Mouse (Mus musculus) lung, postnatal 0 days (tissue): ENCODE measurements at regions not wholly inside any gene's neighbourhood (a gene's known extent, or its start where the extent isn't known, plus 50 kb on each side); places are given as distances from the start of the nearest gene placed in this dataset.
A peak's percentile ranks its signal among the peaks of the same experiment; 100 is the strongest.

ENCODE experiments used
- ATAC-seq: fragments of 200-750 bp; cut with Nextera tagmentation; 2 replicates; pipeline ENCODE4 v1.8.0; 2017; ENCODE audit warnings: moderate library complexity
- DNase-seq: peaks from one replicate; pipeline ENCODE4 v3.0.0-alpha.2; 2016; ENCODE audit warnings: low spot score
- H3K27ac ChIP-seq: fragments of 300-500 bp; sonication (generic); 2 replicates; pipeline ENCODE4 v1.5.1; 2014; ENCODE audit warnings: antibody characterized with exemption, mild to moderate bottlenecking, low read length, mixed read lengths
- H3K27me3 ChIP-seq: fragments of 300-500 bp; sonication (generic); replicated peaks from 2 replicates; pipeline ENCODE4 v1.6.1; 2014; ENCODE audit warnings: low read length, mixed read lengths; ENCODE audit not compliant: insufficient read depth
- H3K36me3 ChIP-seq: fragments of 300-500 bp; sonication (generic); 2 replicates; pipeline ENCODE4 v1.6.1; 2014; ENCODE audit warnings: low read length, mixed read lengths; ENCODE audit not compliant: insufficient read depth
- H3K4me1 ChIP-seq: fragments of 300-500 bp; sonication (generic); 2 replicates; pipeline ENCODE4 v1.6.1; 2014; ENCODE audit warnings: antibody characterized with exemption, low read depth, low read length, mixed read lengths; ENCODE audit not compliant: insufficient read depth
- H3K4me2 ChIP-seq: fragments of 300-500 bp; sonication (generic); replicated peaks from 2 replicates; pipeline ENCODE4 v1.6.1; 2014; ENCODE audit warnings: low read depth, mild to moderate bottlenecking, low read length, moderate library complexity, mixed read lengths
- H3K4me3 ChIP-seq: fragments of 300-500 bp; sonication (generic); 2 replicates; pipeline ENCODE4 v1.5.1; 2014; ENCODE audit warnings: low read depth, low read length
- H3K9ac ChIP-seq: fragments of 300-500 bp; sonication (generic); replicated peaks from 2 replicates; pipeline ENCODE4 v1.6.1; 2014; ENCODE audit warnings: low read depth, mild to moderate bottlenecking
- H3K9me3 ChIP-seq: fragments of 300-500 bp; sonication (generic); 2 replicates; pipeline ENCODE4 v1.6.1; 2016; ENCODE audit warnings: low read length, mixed read lengths
- CTCF ChIP-seq: IDR thresholded peaks from 2 replicates; pipeline ENCODE4 v1.5.1; 2016; ENCODE audit warnings: antibody characterized with exemption, mild to moderate bottlenecking
- EP300 ChIP-seq: IDR thresholded peaks from 2 replicates; pipeline ENCODE4 v1.6.1; 2016; ENCODE audit warnings: antibody characterized with exemption, mild to moderate bottlenecking, control low read depth
- WGBS: fragments of 180-500 bp; shearing (Covaris S2); extraction: QIAGEN DNeasy Blood & Tissue Kit; methylation state at CpG from one replicate; pipeline ENCODE4 v1.1.7; 2014; 5-methylcytosine and 5-hydroxymethylcytosine counted together

DNA sequence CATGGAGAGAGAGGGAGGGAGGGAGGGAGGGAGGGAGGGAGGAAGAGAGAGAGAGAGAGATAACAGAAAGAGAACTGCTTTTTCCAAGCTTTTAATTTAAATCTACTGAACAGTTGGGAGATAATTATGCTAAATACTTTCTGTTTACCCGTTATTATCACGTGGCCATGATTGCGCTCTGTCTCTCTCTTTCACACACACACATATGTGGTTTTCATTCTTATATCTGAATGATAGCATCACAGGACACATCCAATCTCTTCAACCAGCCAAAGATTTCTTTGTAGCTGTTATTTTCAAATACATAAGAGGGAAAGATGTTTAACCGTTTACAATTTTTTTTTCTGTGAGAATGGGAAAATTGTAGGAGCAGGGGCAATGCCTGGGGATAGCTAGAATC, 627.1 kb downstream of the Pard3 start:
- H3K27me3 ChIP-seq: no peaks in the 10 kb centered on the region
- no peak overlapping the region for H3K4me3 ChIP-seq
- ATAC-seq (no peak), DNase-seq (no peak)
- no peaks in the 10 kb centered on the region for H3K9me3 ChIP-seq
- TF ChIP-seq CTCF (no peak), EP300 (no peak)
- no peaks in the 10 kb centered on the region for H3K4me1 ChIP-seq
- WGBS: 73% methylated on average over 4 of the region's 4 CpGs
- no peak overlapping the region for H3K4me2 ChIP-seq
- H3K9ac ChIP-seq: no peak overlapping the region
- no peaks in the 10 kb centered on the region for H3K36me3 ChIP-seq
- no peak overlapping the region for H3K27ac ChIP-seq

DNA sequence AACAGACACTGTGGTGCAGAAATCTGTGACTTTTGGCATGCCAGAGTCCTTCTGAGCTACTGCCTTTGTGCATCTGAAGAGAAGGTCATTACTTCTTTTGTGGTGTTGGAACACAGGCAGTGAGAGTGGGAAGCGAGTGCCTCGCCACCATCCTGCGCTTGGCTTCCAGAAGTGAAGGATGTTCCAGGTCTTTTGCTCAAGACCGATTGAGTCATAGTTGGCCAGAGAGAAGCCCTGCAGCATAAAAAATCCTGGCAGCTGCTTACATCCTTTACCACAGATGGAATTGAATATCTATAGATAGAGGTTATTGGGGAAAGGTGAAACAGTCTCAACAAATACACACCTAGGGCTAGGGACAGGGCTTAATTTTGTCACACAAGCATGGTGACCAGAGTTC, 634.7 kb downstream of the Pard3 start:
- Histone ChIP-seq H3K4me1 (no peaks in the 10 kb centered on the region), H3K4me3 (no peak overlapping the region), H3K36me3 (no peaks in the 10 kb centered on the region), H3K4me2 (no peak overlapping the region), H3K9ac (no peak overlapping the region), H3K9me3 (no peaks in the 10 kb centered on the region), H3K27me3 (no peaks in the 10 kb centered on the region), H3K27ac (no peak overlapping the region)
- DNase-seq (peak; percentile 15), ATAC-seq (no peak)
- WGBS: 78% methylated on average over 4 of the region's 4 CpGs
- no peak for TF ChIP-seq EP300
- no peak for TF ChIP-seq CTCF

DNA sequence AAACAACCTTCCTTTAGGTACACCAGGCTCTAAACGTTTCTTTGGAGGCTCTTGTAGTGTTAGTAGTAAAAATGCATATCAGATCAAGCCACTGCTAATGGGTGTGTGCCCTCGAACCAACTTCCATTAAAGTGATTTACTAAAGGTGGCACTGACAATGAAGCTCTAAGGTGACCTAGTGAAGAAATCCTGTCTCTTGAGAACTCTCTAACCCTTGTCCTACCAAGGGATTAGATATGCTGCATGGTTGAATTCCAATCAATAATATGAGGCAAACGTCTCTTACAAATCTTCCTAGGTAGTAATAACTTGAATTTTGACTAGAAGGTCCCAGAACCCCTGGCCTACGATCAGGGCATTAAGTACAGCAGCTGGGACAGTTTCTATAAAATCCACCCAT, 640.7 kb downstream of the Pard3 start:
- Histone ChIP-seq H3K4me3 (no peak overlapping the region), H3K9ac (no peak overlapping the region), H3K27ac (no peak overlapping the region), H3K36me3 (no peaks in the 10 kb centered on the region), H3K4me2 (no peak overlapping the region), H3K4me1 (no peaks in the 10 kb centered on the region), H3K27me3 (no peaks in the 10 kb centered on the region), H3K9me3 (no peaks in the 10 kb centered on the region)
- DNase-seq (no peak), ATAC-seq (no peak)
- TF ChIP-seq EP300 (no peak), CTCF (no peak)
- 73% methylated on average over 4 of the region's 4 CpGs for WGBS

DNA sequence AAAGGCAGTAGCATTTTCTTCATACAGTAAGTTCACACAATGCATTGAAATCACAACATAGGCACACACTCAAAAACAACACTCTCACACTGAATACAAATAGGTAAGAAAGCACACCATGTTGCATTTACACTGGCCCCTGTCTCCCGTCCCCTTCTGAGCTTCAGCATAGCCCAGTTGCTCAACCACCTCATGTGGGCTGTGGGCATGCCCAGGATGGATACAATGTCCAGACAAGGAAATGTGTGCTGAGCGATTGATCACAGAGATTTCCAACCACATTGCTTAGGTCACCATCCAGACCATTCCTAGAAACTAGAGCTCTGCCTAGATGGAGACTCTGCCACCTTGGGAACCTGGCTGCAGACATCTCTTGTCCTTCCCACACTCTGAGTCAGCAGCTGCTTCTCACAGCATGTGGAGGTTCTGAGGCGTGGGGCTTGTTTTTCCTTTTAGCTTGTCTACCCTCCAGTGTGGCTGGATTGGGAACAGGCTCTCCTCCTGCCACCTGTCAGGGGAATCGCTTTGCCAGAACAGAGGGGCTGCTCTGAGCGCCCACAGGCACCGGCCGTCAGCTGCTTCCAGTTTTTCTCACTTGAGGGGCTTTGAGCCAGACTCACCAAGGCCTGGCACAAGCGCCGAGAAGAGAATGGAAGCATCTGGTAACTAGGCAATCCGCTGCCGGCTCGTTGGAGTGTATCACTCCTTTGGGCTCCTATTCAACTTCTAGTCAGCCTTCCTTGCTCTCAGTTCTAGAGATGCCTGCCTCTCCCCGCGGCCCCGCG, 642.5 kb downstream of the Pard3 start:
- WGBS: 60% methylated on average over 16 of the region's 16 CpGs
- Histone ChIP-seq H3K36me3 (no peaks in the 10 kb centered on the region), H3K4me1 (no peaks in the 10 kb centered on the region), H3K27ac (no peak overlapping the region), H3K9ac (no peak overlapping the region), H3K9me3 (no peaks in the 10 kb centered on the region), H3K4me3 (no peak overlapping the region), H3K27me3 (no peaks in the 10 kb centered on the region), H3K4me2 (no peak overlapping the region)
- TF ChIP-seq CTCF (no peak), EP300 (no peak)
- ATAC-seq: peak; percentile 46; the same call in 1 of the 2 replicates
- DNase-seq: peak; percentile 46

DNA sequence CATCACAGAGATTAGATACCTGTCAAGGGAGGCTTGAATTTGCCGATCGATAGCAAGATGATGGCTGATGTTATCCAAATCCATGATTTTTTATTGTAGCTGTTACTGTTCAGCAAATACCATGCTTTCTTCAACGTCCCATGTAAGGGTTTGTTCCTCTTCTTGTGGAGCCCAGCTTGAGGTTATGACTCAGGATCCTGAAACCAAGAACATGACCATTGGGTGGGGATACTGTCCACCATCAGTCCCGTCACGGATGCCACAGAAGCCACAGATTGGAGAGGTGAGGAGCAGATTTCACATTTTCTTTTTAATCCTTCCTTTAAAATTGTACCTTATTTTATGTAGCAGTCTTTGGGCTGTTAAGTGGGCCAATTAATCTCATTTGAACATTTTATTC, 645.7 kb downstream of the Pard3 start:
- no peak overlapping the region for H3K4me2 ChIP-seq
- WGBS: 82% methylated on average over 5 of the region's 5 CpGs
- TF ChIP-seq EP300: no peak
- TF ChIP-seq CTCF: no peak
- no peak overlapping the region for H3K9ac ChIP-seq
- H3K27ac ChIP-seq: no peak overlapping the region
- H3K4me3 ChIP-seq: no peak overlapping the region
- H3K36me3 ChIP-seq: no peaks in the 10 kb centered on the region
- H3K4me1 ChIP-seq: no peaks in the 10 kb centered on the region
- ATAC-seq: no peak
- DNase-seq: no peak
- no peaks in the 10 kb centered on the region for H3K27me3 ChIP-seq
- H3K9me3 ChIP-seq: no peaks in the 10 kb centered on the region

DNA sequence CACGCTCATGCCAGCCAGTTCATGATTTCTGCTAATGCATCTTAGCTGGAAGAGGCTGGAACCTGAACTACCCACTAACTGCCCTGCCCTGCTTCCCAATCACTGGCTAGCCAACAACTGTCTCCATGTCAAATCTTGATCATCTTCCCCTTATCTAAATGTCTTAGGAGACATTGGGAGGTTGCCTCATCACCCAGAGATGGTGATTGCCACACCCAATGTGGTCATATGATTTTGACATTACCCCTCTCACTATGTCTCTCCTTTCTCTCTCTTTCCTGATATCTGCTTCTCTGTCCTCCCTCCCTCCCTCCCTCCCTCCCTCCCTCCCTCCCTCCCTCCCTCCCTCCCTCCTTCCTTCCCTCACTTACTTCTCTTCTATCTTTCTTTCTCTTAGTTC, 643.3 kb upstream of the Nrp1 start:
- 96% methylated on average over 1 of the region's 1 CpGs for WGBS
- Histone ChIP-seq H3K9ac (no peak overlapping the region), H3K27ac (no peak overlapping the region), H3K9me3 (no peaks in the 10 kb centered on the region), H3K27me3 (no peaks in the 10 kb centered on the region), H3K36me3 (no peaks in the 10 kb centered on the region), H3K4me2 (no peak overlapping the region), H3K4me3 (no peak overlapping the region), H3K4me1 (peaks cover 3% of the 10 kb centered on the region; the same call in 1 of the 2 replicates)
- ATAC-seq: no peak
- TF ChIP-seq CTCF (no peak), EP300 (no peak)
- DNase-seq: no peak

DNA sequence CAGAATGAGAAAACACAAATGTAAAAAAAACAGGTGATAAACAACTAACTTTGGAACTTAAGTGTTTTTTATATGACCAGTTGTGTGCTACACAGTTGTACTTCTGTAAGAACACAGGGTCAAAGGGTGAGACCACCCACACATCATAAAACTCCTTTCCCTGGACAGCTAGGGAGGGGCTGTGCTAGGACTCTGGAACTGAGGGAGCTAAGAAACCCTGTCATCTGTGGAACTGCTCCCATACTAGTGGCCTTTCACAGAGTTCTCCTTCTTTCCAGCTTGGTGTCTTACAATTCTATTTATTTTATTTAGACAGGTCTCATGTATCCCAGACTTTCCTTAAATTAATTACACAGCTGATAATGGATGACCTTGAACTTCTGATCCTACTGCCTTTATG, 640.4 kb upstream of the Nrp1 start:
- no peak for TF ChIP-seq CTCF
- no peak for TF ChIP-seq EP300
- no peak for ATAC-seq
- Histone ChIP-seq H3K9ac (no peak overlapping the region), H3K4me3 (no peak overlapping the region), H3K36me3 (no peaks in the 10 kb centered on the region), H3K4me1 (peaks cover 9% of the 10 kb centered on the region; the same call in 1 of the 2 replicates), H3K9me3 (no peaks in the 10 kb centered on the region), H3K27ac (no peak overlapping the region), H3K27me3 (no peaks in the 10 kb centered on the region), H3K4me2 (no peak overlapping the region)
- DNase-seq: no peak
